Mouse (Mus musculus) spleen, adult 2 months (tissue): ENCODE results near the gene Cacng4.

Experiments used
- CTCF ChIP-seq: fragments of 200-500 bp; IDR thresholded peaks from 2 replicates; pipeline ENCODE4 v1.5.1; 2011; ENCODE audit warnings: mild to moderate bottlenecking, inconsistent platforms; ENCODE audit not compliant: insufficient read depth, insufficient read length, insufficient replicate concordance; ENCODE audit errors: extremely low read depth
- POLR2A ChIP-seq: fragments of 200-500 bp; IDR thresholded peaks from 2 replicates; pipeline ENCODE4 v1.6.1; 2011; ENCODE audit warnings: low read depth, low read length, inconsistent platforms

GRCm38 (mm10) chr11:107682694-107683355, 111.5 kb downstream of the Cacng4 start:
- TF ChIP-seq CTCF, result no peak
- TF ChIP-seq POLR2A, result no peak
